Mouse (Mus musculus): ENCODE measurements at regions not wholly inside any gene's neighbourhood (a gene's known extent, or its start where the extent isn't known, plus 50 kb on each side); places are given as distances from the start of the nearest gene placed in this dataset.

DNA sequence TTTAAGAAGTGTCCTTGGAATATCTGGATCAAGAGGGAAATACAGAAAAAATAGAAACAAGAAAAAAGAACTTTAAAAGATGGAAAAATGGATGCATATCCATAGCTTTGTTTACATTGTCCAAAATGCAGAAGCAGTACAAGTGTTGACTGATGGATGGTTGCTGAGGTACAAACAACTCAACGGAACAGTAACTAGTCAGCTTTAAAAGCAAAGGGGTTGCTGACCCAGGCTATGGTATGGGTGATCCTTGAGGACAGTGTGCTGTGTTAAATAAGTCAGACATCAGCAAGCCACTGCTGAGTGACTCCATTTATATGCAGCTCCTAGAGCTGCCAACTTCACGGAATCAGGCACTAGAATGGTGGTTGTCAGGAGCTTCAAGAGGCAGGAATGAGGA is 338.9 kb upstream of the Tmc3 start:
- no peak for DNase-seq (ENCODE audit: low spot score in 2 of 2)

DNA sequence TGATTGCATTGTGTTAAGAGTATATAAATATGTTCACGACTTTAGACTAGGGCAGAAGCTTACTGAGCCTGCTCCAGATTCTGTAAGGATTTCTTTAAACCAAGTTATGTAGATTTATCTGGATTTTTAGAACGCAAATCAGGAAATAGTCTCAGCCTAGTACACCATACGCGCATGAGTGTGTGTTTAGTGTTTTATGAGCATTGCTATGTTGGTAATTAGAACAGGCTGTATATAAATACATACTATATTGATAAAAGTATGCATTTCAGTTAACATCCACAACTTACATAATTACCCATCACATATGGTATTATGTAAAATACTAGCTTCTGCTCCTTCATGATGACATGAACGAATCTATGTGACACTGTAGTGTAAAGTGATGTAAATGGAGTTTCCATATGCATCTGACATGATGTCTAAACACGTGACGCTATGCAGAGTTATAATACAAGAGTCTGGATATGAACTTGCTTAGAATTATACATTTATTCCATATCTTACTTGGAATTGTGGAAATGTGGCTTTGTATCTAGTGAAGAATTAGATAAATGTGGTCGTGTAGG is 332.6 kb upstream of the Tmc3 start:
- DNase-seq (ENCODE audit: low spot score in 2 of 2) = no peak

DNA sequence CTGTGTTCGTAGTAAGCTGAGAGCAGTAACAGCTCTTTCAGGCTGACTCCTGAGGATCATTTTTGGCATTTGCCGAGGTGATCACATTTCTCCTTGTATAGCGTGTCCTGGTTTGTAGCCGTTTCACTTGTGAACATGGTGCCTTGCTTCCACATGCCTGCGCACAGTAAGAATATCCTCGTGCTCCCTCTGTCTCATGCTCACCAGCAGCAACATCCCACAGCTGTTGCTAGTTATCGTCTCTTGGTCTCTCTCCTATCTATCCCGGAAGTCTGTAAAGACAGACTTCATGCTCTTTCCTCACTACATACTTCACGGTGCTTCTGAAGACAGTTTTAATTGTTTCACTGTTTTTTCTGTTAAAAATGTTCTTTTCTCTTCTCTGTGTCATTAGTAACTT is 331.7 kb upstream of the Tmc3 start:
- DNase-seq (ENCODE audit: low spot score in 2 of 2) = no peak

DNA sequence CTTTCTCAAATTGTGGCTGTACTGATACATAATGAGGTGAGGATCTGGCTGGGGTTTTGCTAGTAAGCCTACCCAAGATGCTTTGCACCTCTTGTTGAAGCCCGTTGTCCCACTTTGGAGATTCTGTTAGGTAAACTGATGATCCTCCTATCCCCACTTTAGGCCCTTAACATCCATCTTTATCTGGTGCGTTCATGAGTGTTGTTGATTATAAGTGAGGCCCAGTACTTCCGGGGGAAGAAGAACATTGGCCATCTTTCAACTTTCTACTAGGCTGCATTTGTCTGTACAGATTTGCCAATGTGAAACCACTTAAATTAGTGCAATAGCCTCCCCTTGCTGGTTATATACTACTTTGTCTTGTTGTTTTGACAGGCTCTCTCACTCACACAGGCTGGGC is 331.3 kb upstream of the Tmc3 start:
- DNase-seq (ENCODE audit: low spot score in 2 of 2) = no peak

DNA sequence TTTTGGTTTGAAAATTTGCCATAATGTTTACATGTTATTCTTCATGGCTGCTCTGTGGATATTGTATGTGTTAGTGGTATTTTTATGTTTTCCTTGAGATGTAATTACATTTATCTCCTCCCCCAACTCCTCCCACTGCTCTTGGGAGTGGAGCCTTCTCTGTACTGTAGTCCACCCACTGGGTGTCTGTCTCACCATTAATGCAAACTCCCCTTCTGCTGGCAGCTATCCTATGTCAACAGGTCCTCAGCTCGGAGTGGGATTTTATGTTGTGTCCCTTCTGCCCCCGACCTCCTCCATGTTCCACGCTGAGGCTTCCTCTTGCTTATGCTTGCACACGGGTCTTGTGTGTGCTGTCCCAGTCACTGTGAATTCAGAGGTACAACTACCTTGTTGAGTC is 330.3 kb upstream of the Tmc3 start:
- DNase-seq (ENCODE audit: low spot score in 2 of 2) = no peak

DNA sequence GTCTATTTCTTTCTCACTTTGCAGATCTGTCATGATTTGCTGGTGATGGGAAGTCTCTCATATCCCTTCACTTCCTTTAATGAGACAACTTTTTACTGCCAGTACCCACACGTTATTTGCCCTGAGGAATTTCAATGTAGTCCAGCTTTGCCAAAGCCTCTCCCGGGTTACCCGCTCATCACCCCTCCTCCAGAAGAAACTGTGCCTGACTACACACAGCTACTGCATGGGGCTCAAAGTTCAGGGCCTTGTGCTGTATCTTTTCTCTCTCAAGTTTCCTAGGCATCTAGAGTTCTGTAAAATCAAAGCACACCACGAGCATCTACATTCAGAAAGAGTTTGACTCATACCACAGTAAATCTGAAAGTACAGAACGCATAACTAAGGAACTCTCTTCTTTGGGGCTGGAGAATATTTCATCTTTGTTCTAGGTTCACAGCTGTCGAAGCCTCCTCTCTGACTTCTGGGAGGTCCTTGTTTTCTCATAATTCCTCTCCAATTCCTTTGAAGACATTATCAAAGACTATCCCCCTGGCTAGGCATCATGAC is 328.4 kb upstream of the Tmc3 start:
- DNase-seq (ENCODE audit: low spot score in 2 of 2) = no peak

DNA sequence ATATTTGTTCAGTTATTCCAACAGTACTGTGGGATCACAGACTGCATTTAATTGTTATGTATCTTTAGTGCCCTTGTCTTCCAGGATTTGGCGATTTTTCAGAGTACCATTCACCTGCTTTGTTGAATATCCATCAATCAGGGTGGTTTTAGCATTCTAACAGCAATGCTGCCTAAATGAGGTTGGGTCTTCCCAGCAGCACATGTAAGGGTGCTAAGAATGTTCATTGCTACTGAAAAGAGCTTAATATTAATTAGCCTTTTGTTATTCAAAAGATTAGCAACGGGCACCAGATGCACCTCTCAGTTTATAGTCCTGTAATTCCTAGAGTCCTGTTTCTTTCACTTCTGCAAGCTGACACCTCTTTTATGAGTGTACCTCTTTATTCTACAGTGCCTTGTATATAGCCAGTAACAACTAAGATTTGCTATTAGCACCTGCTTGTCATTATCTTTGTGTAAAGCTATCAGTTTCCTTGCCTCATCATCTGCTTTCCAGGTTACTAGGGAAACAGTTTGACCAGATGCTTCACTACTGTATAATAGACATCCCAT is 326.3 kb upstream of the Tmc3 start:
- DNase-seq (ENCODE audit: low spot score in 2 of 2) = no peak

DNA sequence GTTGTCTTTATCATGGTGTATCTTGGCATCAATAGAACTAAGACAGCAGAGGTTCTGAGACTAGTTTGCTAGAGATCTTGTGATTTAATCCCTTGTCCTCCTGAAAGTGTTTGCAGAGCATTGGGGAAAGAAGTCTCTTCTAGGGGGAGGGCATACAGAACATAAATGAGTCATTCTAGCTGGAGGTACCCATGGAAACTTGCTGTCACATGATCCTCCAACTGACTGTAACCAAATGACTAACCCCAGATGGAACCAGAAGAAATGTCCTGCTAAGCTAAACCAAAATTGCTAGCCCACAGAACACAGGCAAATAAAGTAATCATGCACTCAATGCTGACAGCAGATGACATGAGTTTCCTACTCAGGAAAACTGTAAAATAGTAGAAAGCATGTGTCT is 323.2 kb upstream of the Tmc3 start:
- no peak for DNase-seq (ENCODE audit: low spot score in 2 of 2)

DNA sequence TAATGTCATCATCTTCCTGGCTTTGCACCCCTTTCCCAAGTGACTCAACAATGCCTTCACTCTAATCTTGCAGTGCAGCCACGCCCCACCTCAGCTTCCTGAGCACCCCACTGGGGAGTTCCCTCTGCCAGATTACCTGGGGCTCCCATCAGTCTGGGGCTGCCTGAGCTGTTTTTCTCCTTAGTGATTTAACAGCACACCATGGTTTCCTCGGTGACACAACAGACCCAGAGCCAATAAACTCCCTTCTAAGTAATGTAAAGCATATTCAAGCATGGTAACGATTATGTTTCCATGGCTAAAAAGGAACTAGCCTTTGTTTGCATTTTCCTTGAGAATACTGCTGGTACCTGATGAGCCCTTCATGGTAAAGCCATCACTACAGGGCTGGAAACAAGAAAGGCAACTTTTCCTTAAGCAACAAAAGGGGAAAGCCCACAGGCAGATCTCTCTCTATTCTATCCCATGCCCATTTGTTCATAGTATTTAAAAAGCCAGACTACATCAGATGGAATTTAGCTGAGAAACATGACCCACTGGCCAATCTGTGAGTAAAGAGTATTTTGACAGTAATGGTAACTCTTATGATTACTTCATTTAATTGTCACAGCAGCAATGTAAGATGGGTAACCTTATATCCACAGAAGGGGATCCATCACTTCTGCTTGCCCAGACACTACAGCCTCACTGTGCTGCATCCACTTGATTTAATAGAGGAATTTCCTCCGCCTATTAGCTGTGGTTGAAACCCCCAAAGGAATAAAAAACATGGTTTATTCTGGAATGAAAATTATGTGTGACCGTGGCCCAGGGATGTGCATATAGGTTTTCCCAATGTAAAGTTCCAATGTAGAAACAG is 294.6 kb upstream of the Tmc3 start:
- DNase-seq (ENCODE audit: low spot score in 2 of 2) = no peak

DNA sequence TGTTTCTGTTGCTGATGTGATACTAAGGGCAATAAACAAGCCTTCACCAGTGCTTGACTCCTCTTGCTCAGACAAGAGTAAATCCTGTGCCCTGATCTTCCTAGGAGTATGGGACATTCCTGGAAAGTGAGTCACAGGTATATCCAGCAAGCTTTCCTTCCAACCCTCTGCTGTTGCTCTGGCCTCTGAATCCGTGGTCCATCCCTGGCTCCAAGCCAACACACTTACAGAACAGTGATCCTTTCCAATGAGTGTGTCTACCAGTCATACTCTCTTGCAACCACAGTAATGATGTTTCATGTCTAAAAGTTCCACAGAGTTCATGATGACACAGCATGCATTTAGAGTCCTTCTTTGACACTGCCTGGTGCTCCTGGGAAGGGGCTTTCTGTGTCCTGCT is 277.6 kb upstream of the Tmc3 start:
- DNase-seq (ENCODE audit: low spot score in 2 of 2) = no peak

DNA sequence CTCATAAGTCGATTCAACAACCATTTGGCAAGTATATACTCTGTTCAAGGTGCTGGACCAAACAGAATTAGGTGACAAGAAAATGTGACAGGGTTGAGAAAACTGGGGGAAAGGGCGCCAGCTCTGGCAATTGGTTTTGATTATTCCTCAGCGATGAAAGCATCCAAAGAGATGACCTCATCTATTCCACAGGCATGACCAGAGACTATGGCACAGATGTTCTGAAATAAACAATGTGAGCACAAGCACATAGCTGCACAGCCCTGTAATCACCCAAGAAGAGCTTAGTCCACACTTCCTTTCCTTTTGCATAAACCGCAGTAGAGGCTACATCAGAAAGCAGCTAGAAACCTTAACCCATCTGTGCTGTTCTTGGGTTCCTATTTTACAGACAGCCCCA is 272.6 kb upstream of the Tmc3 start:
- DNase-seq (ENCODE audit: low spot score in 2 of 2) = no peak

DNA sequence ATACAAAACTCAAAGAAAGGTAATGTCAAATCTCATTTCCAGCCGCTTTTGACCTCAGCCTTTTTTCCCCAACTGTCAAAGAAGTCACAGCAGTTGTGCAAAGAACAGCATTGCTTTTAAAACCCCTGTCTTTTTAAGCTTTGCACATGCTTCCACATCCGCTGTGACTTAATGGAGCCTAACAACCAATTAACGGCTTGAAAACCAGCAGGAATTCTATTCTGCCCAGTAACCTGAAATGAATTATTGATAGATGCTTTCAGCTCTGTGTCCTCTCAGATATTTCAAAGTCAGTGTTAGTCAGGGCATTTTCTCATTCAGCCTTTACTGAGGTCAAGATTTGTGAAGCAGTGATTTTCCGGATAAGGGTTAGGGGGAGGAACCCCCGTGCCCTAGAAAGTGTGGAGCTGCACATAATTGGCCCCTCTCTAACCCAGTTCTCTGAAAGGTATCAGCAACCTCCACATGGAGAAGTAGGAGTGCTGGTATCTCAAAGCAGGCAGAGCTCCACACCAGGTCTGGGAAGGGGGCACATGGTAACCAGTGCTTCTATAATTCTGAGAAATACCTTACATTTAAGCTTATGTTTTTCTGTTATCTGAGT is 254.8 kb upstream of the Tmc3 start:
- no peak for DNase-seq (ENCODE audit: low spot score in 2 of 2)

DNA sequence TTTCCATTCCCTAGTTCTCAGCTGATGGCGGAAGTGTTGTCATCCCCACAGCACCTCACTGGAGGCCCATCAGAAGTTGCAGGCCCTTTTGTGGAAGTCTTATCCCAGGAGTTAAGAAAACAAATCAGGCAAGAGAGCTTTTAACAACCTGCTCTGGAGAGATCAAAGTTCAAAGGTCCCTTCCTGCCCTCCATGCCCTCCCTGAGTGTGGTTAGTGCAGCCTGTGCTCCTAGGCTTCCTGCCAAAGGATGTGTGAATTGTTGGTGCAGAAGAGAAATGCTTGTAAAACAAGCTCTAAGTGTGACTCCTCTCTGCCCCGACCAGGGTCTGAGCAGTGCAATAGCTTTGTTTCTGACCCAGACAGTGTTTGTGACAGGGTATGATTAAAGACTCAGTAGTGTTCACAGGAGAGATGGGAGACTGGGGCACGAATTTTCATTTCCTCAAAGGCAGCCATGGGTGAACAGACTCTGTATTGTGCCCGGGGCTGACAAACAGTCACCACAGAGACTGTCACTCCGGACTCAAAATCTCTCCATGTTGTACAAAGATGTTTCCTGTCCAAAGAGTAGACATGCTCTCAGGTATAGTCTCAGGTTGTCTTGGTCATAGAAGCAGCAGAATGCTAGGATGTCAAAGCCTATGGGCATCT is 237.5 kb upstream of the Tmc3 start:
- no peak for DNase-seq (ENCODE audit: low spot score in 2 of 2)

DNA sequence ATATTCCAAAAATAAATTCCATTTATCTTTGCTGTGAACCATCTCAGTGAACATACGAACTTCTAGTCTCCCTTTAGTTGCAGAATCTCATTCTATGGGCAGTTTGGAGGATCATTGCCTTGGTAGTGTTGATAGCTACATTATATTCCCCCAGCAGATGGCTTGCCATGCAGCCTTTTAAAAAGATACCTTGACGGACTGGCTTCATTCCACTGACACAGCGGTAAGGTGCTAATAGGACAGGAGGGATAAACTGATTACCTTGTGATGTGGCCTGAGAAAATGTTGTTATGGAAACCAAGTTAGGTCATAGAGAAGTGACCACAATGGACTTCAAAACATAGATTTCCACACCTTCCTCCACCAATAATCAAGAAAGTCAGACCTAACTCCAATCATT is 215.5 kb upstream of the Tmc3 start:
- DNase-seq (ENCODE audit: low spot score in 2 of 2) = no peak

DNA sequence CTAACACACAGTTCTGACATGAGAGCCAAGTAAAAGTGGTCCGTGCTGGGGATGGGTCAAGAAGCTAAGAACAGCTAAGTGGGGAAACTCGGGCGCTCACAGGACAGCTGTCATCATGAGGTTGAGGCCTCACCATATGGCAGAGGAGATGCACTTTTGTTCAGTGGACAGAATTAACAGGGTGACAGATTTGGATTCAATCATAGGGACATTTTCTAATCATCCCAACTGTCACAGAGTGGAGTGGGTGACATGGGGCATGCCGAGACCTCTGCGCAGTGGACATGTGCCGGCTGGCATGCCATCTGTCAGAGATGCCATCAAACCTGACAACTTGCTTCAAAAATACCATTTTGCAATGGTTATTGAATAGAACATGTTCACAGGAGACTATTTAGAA is 215.1 kb upstream of the Tmc3 start:
- no peak for DNase-seq (ENCODE audit: low spot score in 2 of 2)

DNA sequence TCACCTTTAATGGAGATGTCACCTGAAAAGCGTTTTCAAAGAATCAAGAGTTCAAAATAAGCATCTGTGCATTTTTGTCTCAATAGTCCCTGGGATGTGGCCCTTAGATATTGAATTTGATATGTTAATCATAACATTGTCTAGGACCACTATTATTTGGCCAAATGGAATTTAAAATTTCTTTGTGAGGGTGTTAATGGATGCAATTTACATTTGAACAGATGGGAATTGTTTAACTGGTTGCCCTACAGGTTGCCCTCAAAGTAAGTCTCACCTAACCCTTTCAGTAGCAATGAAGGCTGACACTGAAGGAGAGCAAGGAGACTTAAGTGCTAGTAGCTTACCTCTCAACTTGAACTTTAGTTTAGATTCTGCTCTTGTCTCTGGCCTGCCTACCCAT is 207.9 kb upstream of the Tmc3 start:
- DNase-seq (ENCODE audit: low spot score in 2 of 2) = no peak

DNA sequence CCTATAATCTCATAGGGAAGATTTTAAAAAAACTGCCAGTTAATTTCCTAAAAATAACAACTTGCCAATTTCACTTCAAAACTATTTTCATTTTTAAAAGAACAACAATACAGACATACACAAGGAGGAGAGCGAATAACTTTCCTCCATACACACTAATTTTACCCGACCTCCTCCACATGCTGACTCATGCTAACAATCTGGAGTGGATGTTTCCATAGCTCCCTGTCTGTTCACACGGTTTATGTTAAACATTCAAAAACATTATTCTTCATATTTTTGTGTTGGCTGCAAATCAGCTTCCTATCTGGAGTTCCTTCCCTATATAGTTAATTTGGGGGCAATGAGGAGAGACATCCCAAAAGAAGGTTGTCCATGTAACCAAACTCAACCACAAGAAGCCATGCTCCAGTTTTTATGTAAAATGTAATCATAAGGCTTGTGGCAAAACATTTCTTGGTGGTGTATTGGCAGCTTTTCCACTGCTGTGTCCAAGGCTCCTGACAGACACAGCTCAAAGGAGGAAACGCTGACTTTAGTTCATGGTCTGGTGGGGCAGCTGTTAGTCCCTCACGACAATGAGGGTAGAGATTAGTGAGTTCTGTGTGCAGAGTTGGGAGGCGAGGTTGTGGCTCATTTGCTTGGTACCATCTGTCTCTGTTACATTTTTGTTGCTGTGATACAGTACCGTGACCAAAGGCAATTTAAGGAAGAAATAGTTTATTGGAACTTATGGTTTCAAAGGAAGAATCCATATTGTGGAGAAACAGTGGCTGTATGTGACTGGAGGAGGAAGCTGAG is 203.1 kb upstream of the Tmc3 start:
- DNase-seq (ENCODE audit: low spot score in 2 of 2) = peak; percentile 36 to 60

DNA sequence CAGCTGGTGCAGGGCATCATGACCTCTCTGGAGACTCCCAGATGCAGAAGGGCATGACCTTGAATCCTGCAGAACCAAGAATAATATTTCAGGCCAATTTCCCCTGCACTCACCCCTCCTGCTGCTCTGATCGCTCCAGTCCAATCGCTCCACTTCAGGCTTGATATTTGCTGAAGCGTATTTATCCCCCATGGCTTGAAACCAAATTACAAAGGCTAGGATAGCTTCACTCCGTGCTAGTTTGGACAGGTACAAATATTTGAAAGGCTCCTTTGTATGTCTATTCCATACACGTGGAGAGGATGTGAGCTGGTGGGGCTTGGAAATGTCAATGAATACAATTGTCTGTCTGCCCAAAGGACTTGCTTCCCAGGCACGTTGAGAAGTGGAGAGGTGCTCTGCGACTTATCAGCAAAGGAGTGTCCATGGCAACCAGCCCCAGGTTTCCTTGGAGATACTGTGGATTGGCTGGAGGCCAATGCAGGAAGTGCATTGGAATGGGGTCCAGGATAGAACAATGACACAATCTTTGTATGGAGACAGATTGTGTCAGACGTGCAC is 201.8 kb upstream of the Tmc3 start:
- DNase-seq (ENCODE audit: low spot score in 2 of 2) = peak; percentile 11 to 17

DNA sequence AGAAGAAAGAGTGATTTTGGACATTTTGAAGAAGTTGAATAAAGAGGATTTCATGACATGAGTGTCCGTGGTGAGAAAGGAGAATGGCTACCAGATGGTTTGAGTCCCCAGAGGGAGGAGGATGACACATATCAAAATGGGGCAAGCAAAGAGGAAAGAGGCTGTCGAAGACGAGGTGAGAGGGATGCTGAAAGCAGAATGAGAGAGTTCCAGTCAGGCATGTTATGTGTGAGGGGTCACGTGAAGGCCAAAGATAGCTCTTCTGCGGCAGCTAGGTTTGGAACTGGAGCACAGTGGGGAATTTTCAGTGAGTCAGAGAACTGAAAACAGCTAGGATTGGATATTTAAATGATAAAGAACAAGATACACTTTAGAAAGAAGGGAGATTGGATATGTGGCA is 193.3 kb upstream of the Tmc3 start:
- DNase-seq (ENCODE audit: low spot score in 2 of 2) = no peak

DNA sequence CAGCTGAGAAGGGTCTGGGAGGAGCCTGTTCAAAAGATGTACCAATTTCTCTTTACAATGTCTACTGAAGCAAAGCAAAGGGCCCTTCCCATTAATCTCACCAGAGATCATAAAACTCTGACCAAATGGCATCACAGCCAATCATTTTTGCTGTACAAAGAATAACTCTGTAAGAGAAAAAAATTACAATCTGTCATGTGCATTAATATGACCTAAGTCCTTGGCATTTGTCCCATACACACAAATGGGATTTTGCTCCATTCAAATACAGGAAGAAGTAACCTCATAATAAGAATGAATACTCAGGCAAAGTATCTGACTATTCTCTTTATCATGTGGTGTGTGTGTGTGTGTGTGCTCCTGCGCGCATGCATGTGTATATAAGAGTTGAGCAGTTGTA is 192.5 kb upstream of the Tmc3 start:
- DNase-seq (ENCODE audit: low spot score in 2 of 2) = no peak

DNA sequence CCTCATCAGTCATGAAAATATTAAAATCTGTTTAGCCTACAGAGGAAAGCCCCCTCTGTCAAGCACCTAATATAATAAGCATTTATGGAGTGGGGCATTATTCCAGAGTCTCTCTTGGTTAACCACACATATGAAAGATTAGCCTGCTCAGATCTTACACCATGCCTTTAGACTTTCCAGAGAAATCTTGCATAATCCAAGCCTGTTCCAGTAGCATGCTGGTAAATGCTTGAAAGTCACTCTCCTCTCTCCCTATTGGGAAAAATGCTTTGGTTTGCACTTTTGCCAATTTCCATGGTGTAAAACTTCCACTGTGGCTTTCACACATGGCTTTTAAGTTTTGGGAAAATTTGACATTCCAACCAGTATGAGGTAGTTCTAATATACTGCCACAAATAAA is 192.1 kb upstream of the Tmc3 start:
- DNase-seq (ENCODE audit: low spot score in 2 of 2) = no peak
